Mouse (Mus musculus): ENCODE data around the gene Ap3d1. TPM values are rescaled to one million over a fixed set of nuclear protein-coding genes. Genes with fewer than 3 reads are reported as not detected.
A peak's percentile ranks its signal among the peaks of the same experiment; 100 is the strongest.

The Ap3d1 gene
- total RNA-seq, 2 experiments from 2014 or later, result 44.6 to 47.8 TPM

- intact Hi-C loops (cut with DNase I), result no loop called here
- no peak for DNase-seq
Observed at GRCm38 (mm10) chr10:80760596-80761524, 18.8 kb upstream of the Ap3d1 start.

GRCm38 (mm10) chr10:80758651-80759050, 16.6 kb upstream of the Ap3d1 start:
- intact Hi-C loops (cut with DNase I), result loop anchor here (2.0 kb wide), 1 partner anchor 16 kb away; no protein-coding TSS in a partner anchor
- no peak for DNase-seq

- intact Hi-C loops (cut with DNase I), result loop anchor here (2.0 kb wide), 1 partner anchor 17 kb away; no protein-coding TSS in a partner anchor
Observed at GRCm38 (mm10) chr10:80757717-80758116, 15.7 kb upstream of the Ap3d1 start.

DNA sequence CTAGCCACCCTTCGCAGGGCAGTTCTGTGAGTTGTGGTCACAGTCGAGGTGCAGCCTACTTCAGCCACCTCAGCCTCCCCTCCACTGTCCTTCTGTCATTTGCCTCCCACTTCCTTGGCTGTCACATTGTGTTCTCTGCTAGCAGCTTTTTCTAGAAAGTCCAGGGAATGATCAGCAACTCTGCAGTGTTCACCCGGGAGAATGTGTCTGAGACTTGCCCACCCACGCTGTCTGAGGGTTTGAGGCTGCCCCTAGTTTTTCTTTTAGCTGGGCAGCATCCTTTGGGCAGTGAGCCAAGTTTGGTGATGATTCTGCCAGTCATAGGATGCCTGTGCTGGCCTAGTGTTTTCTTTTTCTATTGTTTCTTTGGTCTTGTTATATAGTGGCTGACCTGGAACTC, 14.9 kb upstream of the Ap3d1 start:
- DNase-seq, result no peak
- intact Hi-C loops (cut with DNase I), result no loop called here

More at GRCm38 (mm10) chr10:80757717-80758116, 15.7 kb upstream of the Ap3d1 start:
- peak; percentile 82 to 90 for DNase-seq

- DNase-seq, result no peak
- intact Hi-C loops (cut with DNase I), result no loop called here
Observed at GRCm38 (mm10) chr10:80756509-80756908, 14.4 kb upstream of the Ap3d1 start.

DNA sequence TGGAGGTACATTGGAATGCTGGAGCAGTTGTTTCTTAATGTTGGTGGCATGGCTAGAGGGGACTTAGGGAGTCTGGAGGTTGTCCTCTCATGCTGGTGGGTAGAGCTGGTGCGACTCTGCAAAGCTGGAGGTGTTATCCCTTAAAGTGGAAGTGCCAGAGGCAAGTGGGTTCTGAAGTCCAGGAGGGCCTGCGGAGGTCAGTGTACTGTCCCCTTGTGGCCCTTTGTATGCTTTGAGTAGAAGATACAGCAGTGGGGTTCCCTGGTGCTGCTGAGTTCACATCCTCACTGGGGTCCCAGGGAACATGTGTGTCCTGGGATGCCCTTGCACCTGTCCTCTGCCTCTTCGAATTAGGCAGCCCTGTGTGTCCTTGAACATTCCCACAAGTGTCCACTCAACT, 14.0 kb upstream of the Ap3d1 start:
- intact Hi-C loops (cut with DNase I), result no loop called here
- DNase-seq, result peak in 1 of 2 experiments; percentile 24

- intact Hi-C loops (cut with DNase I), result no loop called here
Observed at GRCm38 (mm10) chr10:80755291-80756015, 13.4 kb upstream of the Ap3d1 start.

DNA sequence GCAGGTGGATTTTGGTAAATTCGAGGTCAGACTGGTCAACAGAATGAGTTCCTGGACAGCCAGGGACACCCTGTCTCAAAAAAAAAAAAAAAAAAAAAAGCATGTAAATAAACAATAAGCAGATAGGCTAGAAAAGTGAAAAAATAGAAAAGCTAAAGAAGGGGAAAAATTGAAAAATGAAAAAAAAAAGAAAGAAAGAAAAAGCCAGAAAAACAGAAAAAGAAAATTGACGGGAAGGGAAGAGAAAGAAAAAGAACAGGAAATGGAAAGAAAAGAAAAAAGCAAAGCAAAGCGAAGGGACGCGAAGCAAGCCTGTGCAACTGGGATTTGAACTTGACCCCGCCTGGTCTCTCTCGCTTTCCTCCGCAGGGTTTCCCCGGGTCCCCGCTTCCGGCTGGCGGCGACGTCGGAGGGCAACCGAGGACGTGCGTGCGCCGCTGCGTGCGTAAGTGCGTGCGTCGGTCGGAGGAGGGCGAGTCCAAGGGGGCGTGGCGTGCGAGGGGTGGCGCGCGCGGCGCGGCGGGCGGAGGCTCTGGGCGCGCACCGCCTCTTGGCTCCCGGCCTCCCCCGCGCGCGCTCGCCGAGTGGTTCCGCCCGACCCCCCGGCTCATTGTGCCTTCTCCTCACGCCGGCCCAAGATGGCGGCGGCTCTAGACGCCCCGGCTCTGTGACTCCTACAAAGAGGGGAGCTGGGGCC, 12.7 kb upstream of the Ap3d1 start, which contains the start of gene Dot1l:
Gene Dot1l (plus strand): TSS at position 613 of the 697 bp plus-strand sequence.
- intact Hi-C loops (cut with DNase I), result no loop called here
- DNase-seq, result peak; percentile 99 to 100

More at GRCm38 (mm10) chr10:80755291-80756015, 13.4 kb upstream of the Ap3d1 start:
- DNase-seq, result no peak

DNA sequence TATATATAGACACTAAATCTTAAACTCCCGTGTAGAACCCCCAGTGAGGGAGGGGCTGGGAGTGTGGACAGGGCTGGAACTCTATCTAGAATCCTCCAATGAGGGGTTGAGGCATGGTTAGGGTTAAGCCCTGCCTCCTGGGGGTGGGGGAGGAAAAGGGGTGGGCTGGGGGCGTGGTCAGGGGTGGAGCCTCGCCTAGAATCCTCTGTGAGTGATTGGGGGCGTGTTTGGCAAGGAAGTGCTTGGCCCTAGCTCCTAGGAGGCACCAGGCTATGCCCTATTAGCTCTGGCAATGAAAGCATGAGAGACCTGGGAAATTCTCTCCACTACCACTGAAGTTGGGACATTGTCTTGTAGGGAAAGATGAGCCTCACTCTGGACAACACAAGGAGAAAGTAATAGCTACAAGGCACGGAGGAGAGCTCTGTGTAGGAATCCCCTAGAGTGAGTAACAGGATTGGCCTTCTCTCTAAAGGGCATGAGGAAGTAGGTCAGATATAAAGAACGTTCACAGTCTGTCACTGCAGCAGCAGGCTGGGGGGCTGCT, 10.1 kb upstream of the Ap3d1 start:
- DNase-seq, result peak; percentile 80 to 90
- intact Hi-C loops (cut with DNase I), result no loop called here

DNA sequence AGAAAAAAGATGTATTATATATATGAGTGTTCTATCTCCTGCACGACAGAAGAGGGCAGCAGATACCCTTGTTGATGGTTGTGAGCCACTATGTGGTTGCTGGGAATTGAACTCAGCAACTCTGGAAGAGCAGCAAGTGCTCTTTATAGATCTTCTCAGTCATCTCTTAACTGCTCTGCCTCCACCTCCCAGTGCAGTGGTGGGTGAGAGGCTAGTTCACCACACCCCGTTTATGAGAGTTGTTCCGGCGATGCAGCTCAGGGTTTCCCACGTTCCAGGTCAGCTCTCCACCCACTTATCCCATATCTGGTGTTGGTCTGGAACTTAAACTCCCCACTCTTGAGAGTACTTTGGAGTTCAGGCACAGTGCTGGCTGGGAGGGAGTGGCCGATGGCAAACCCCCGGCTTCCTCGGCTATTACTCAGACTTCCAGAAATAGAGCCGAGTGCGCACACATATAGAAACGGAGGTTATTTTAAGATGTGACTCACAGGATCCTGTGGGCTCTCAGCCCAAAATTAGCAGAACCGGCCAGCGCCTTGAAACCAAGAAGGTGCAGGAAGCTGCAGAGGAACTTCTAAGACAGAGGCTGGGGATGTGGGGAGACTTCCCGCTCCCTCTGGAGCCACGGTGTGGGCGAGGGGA, 9.2 kb upstream of the Ap3d1 start:
- peak; percentile 72 to 79 for DNase-seq
- intact Hi-C loops (cut with DNase I), result no loop called here

GRCm38 (mm10) chr10:80748609-80749008, 6.5 kb upstream of the Ap3d1 start:
- intact Hi-C loops (cut with DNase I), result loop anchor here (1.0 to 2.0 kb wide), 2 partner anchors 26 to 128 kb away; no protein-coding TSS in a partner anchor

GRCm38 (mm10) chr10:80747410-80747809, 5.3 kb upstream of the Ap3d1 start:
- intact Hi-C loops (cut with DNase I), result no loop called here
- peak; percentile 85 to 88 for DNase-seq

More at GRCm38 (mm10) chr10:80748609-80749008, 6.5 kb upstream of the Ap3d1 start:
- peak; percentile 75 to 83 for DNase-seq

DNA sequence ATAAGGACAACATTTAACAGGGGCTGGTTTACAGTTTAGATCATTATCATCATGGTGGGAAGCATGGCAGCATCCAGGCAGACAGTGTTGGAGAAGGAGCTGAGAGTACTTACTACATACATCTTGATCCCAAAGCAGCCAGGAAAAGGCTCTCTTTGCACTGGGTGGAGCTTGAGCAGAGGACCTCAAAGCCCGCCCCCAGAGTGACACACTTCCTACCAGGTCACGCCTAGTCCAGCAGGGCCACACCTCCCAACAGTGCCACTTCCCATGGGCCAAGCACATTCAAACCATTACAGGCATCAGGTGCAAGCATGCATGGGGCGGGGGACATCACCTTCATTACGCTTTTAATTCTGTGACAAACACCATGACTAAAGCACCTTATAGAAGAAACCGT, 2.2 kb upstream of the Ap3d1 start:
- peak; percentile 31 to 55 for DNase-seq
- intact Hi-C loops (cut with DNase I), result no loop called here

DNA sequence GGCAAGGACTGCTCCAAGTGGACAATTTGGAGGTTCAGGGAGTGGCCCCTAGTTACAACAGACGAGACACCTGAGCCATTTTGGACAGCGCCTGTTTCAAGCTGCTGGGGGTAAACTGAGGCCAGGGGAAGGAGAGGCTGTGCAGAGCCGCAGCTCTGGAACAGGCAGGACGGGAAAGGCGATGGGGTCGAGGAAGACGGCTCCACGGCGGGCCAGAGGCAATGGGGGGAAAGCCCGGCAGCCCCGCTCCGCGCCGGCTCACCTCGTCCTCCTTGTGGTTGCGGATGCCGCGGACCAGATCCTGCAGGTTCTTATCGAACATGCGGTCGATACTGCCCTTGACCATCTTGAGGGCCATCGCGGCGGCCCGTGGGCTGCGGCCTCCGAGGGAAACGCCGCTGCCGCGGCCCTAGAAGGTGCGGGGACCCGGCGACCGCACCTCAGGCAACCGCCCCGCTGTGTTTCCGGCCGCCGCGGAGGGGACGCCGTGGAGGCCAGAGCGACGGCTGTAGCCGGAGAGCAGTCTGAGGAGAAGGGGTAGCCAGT, 357 bp downstream of the Ap3d1 start:
- intact Hi-C loops (cut with DNase I), result no loop called here
- DNase-seq, result no peak

- intact Hi-C loops (cut with DNase I), result no loop called here
- DNase-seq, result peak in 1 of 2 experiments; percentile 21
Observed at GRCm38 (mm10) chr10:80741146-80741545, 918 bp downstream of the Ap3d1 start.

GRCm38 (mm10) chr10:80738657-80739056, 3.4 kb downstream of the Ap3d1 start:
- no peak for DNase-seq
- intact Hi-C loops (cut with DNase I), result no loop called here

- intact Hi-C loops (cut with DNase I), result no loop called here
- no peak for DNase-seq
Observed at GRCm38 (mm10) chr10:80736731-80737130, 5.3 kb downstream of the Ap3d1 start.

DNA sequence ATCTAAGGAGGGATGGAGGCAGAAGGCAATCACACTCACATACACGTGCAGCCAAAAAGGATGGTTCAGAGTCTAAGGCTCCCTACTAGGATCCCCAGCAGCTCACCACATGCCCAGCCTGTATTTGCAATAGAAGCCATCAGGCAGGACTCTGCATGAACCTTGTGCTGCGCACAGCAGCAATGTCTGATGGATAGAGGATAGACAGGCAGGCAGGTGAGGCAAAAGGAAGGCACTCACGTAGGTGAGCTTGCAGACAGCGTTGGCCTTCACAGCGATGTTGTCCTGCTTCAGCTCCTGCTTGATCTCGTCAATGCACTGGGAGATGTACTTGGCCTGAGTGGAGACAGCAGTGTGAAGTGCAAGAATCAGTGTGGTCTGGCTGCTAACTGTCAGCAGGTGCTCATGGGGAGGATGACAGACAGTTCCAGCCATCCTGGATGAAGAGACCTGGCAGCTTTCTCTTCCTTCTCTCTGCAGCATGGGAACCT, 9.4 kb downstream of the Ap3d1 start:
- intact Hi-C loops (cut with DNase I), result no loop called here
- DNase-seq, result no peak
